Mouse (Mus musculus): Measurements from ENCODE around the gene Rfng.
"Not testable (repeated sequence)": the region's sequence is repeated elsewhere in the genome, so short reads cannot be mapped to it uniquely, and the experiment has no call there.

Rfng gene

GRCm38 (mm10) chr11:120784064-120784791, at the start of gene Rfng, which contains the start of gene Gps1:
Gene Rfng, minus strand, starts transcription at chr11:120784207.
Gene Gps1, plus strand, starts transcription at chr11:120784272.
- DNase-seq (ENCODE audit: low read depth, low spot score), result peak; percentile 86

- not testable (repeated sequence) for DNase-seq (ENCODE audit: low read depth, low spot score)
Measured at GRCm38 (mm10) chr11:120832962-120833361, 49.0 kb upstream of the Rfng start.

- no peak for DNase-seq (ENCODE audit: low read depth, low spot score)
Measured at GRCm38 (mm10) chr11:120831659-120832440, 47.8 kb upstream of the Rfng start.

- no peak for DNase-seq (ENCODE audit: low read depth, low spot score)
Measured at GRCm38 (mm10) chr11:120830686-120831085, 46.7 kb upstream of the Rfng start.

- no peak for DNase-seq (ENCODE audit: low read depth, low spot score)
Measured at GRCm38 (mm10) chr11:120829757-120830532, 45.9 kb upstream of the Rfng start.

- no peak for DNase-seq (ENCODE audit: low read depth, low spot score)
Measured at GRCm38 (mm10) chr11:120828416-120828815, 44.4 kb upstream of the Rfng start.

GRCm38 (mm10) chr11:120826016-120826953, 42.3 kb upstream of the Rfng start:
- DNase-seq (ENCODE audit: low read depth, low spot score), result no peak

GRCm38 (mm10) chr11:120825289-120825863, 41.4 kb upstream of the Rfng start:
- peak; percentile 40 for DNase-seq (ENCODE audit: low read depth, low spot score)

GRCm38 (mm10) chr11:120824787-120825288, 40.8 kb upstream of the Rfng start:
- no peak for DNase-seq (ENCODE audit: low read depth, low spot score)

- DNase-seq (ENCODE audit: low read depth, low spot score), result peak; percentile 97
Measured at GRCm38 (mm10) chr11:120823956-120824786, 40.2 kb upstream of the Rfng start, which contains the start of gene Fasn. Gene Fasn, minus strand, starts transcription at chr11:120824547.

GRCm38 (mm10) chr11:120823551-120823947, 39.5 kb upstream of the Rfng start:
- DNase-seq (ENCODE audit: low read depth, low spot score), result no peak

- DNase-seq (ENCODE audit: low read depth, low spot score), result peak; percentile 48
Measured at GRCm38 (mm10) chr11:120822831-120823550, 39.0 kb upstream of the Rfng start.

GRCm38 (mm10) chr11:120822321-120822720, 38.3 kb upstream of the Rfng start:
- DNase-seq (ENCODE audit: low read depth, low spot score), result peak; percentile 7

- no peak for DNase-seq (ENCODE audit: low read depth, low spot score)
Measured at GRCm38 (mm10) chr11:120821076-120821922, 37.3 kb upstream of the Rfng start.

- peak; percentile 7 for DNase-seq (ENCODE audit: low read depth, low spot score)
Measured at GRCm38 (mm10) chr11:120820546-120820945, 36.5 kb upstream of the Rfng start.

- no peak for DNase-seq (ENCODE audit: low read depth, low spot score)
Measured at GRCm38 (mm10) chr11:120819556-120819955, 35.5 kb upstream of the Rfng start.

GRCm38 (mm10) chr11:120818251-120818650, 34.2 kb upstream of the Rfng start:
- no peak for DNase-seq (ENCODE audit: low read depth, low spot score)

GRCm38 (mm10) chr11:120817358-120817757, 33.4 kb upstream of the Rfng start:
- DNase-seq (ENCODE audit: low read depth, low spot score), result no peak
